Mouse (Mus musculus) 416B (cell line): ENCODE data around the gene Prkar1b.
A peak's percentile ranks its signal among the peaks of the same experiment; 100 is the strongest.

Experiments
- DNase-seq: peaks from one replicate; pipeline ENCODE4 v3.0.0; 2011; ENCODE audit warnings: low read depth

Prkar1b gene

GRCm38 (mm10) chr5:139060460-139061051, 89.2 kb downstream of the Prkar1b start:
- DNase-seq: peak; percentile 57

- peak; percentile 13 for DNase-seq
Observed at GRCm38 (mm10) chr5:139053176-139053575, 96.6 kb downstream of the Prkar1b start.

GRCm38 (mm10) chr5:139051276-139051675, 98.5 kb downstream of the Prkar1b start:
- no peak for DNase-seq

GRCm38 (mm10) chr5:139049367-139049766, 100.4 kb downstream of the Prkar1b start:
- no peak for DNase-seq

- DNase-seq: no peak
Observed at GRCm38 (mm10) chr5:139047171-139047570, 102.6 kb downstream of the Prkar1b start.

GRCm38 (mm10) chr5:139046636-139047035, 103.2 kb downstream of the Prkar1b start:
- no peak for DNase-seq

GRCm38 (mm10) chr5:139043546-139043945, 106.3 kb downstream of the Prkar1b start:
- no peak for DNase-seq

GRCm38 (mm10) chr5:139042299-139042698, 107.5 kb downstream of the Prkar1b start:
- no peak for DNase-seq

GRCm38 (mm10) chr5:139035171-139035570, 114.6 kb downstream of the Prkar1b start:
- DNase-seq: no peak

- no peak for DNase-seq
Observed at GRCm38 (mm10) chr5:139034746-139035145, 115.1 kb downstream of the Prkar1b start.

GRCm38 (mm10) chr5:139033406-139034317, 116.1 kb downstream of the Prkar1b start:
- no peak for DNase-seq

GRCm38 (mm10) chr5:139027603-139028002, 122.2 kb downstream of the Prkar1b start:
- no peak for DNase-seq

GRCm38 (mm10) chr5:139024351-139025105, 125.3 kb downstream of the Prkar1b start:
- peak; percentile 55 for DNase-seq

GRCm38 (mm10) chr5:139020595-139020994, 129.2 kb downstream of the Prkar1b start:
- no peak for DNase-seq

GRCm38 (mm10) chr5:139017371-139018124, 132.3 kb downstream of the Prkar1b start:
- peak; percentile 83 for DNase-seq

- DNase-seq: peak; percentile 84
Observed at GRCm38 (mm10) chr5:139015097-139015496, 134.7 kb downstream of the Prkar1b start.

- no peak for DNase-seq
Observed at GRCm38 (mm10) chr5:139010649-139011048, 139.2 kb downstream of the Prkar1b start.

- DNase-seq: no peak
Observed at GRCm38 (mm10) chr5:139007141-139007775, 142.5 kb downstream of the Prkar1b start.

GRCm38 (mm10) chr5:139004588-139004987, 145.2 kb downstream of the Prkar1b start:
- no peak for DNase-seq

GRCm38 (mm10) chr5:138999716-139000115, 150.1 kb downstream of the Prkar1b start:
- DNase-seq: no peak

GRCm38 (mm10) chr5:138997936-138998580, 151.7 kb downstream of the Prkar1b start:
- no peak for DNase-seq
